Mouse (Mus musculus): ENCODE measurements around the gene Gabpb2. TPM values are rescaled to one million over a fixed set of nuclear protein-coding genes. Genes with fewer than 3 reads are reported as not detected.

The Gabpb2 gene
- polyA plus RNA-seq (2011; ENCODE audit: insufficient read length, low read depth, missing spikeins): 16.1 and 22.7 TPM in 2 replicates

- Histone ChIP-seq H3K4me3 (ENCODE audit: insufficient read depth, low read length) (peak within 1 kb of the TSS; percentile 57), H3K4me1 (ENCODE audit: control insufficient read depth, insufficient read depth, low read length) (no peaks in the 10 kb centered on the region; the same call in 1 of the 2 replicates), H3K27ac (ENCODE audit: insufficient read depth, low read length) (peak within 1 kb of the TSS; percentile 97)
- TF ChIP-seq POLR2A (IDR thresholded peaks at IDR 0.05; ENCODE audit: low read depth, low read length) (peak; percentile 86), CTCF (IDR thresholded peaks at IDR 0.05; ENCODE audit: borderline replicate concordance, insufficient read depth, low read length) (peak; percentile 82)
These were observed at the start of gene Gabpb2 for GRCm38 (mm10) chr3:95217255-95218134. Gabpb2 (minus strand) TSS chr3:95217916.

- TF ChIP-seq POLR2A (IDR thresholded peaks at IDR 0.05; ENCODE audit: low read depth, low read length) (no peak), CTCF (IDR thresholded peaks at IDR 0.05; ENCODE audit: borderline replicate concordance, insufficient read depth, low read length) (no peak)
- Histone ChIP-seq H3K4me1 (ENCODE audit: control insufficient read depth, insufficient read depth, low read length) (peaks cover 6% of the 10 kb centered on the region; the same call in 1 of the 2 replicates), H3K27ac (ENCODE audit: insufficient read depth, low read length) (no peak overlapping the region), H3K4me3 (ENCODE audit: insufficient read depth, low read length) (no peak overlapping the region)
These were observed 48.3 kb upstream of the Gabpb2 start for GRCm38 (mm10) chr3:95266052-95266451.

- Histone ChIP-seq H3K27ac (ENCODE audit: insufficient read depth, low read length) (no peak overlapping the region), H3K4me1 (ENCODE audit: control insufficient read depth, insufficient read depth, low read length) (peaks cover 6% of the 10 kb centered on the region; the same call in 1 of the 2 replicates), H3K4me3 (ENCODE audit: insufficient read depth, low read length) (no peak overlapping the region)
- no peak for TF ChIP-seq POLR2A (IDR thresholded peaks at IDR 0.05; ENCODE audit: low read depth, low read length)
- no peak for TF ChIP-seq CTCF (IDR thresholded peaks at IDR 0.05; ENCODE audit: borderline replicate concordance, insufficient read depth, low read length)
These were observed 47.0 kb upstream of the Gabpb2 start for GRCm38 (mm10) chr3:95264724-95265123.

- TF ChIP-seq CTCF (IDR thresholded peaks at IDR 0.05; ENCODE audit: borderline replicate concordance, insufficient read depth, low read length) (peak; percentile 52; the same call in 1 of the 2 replicates), POLR2A (IDR thresholded peaks at IDR 0.05; ENCODE audit: low read depth, low read length) (no peak)
- peaks cover 6% of the 10 kb centered on the region; the same call in 1 of the 2 replicates for H3K4me1 ChIP-seq (ENCODE audit: control insufficient read depth, insufficient read depth, low read length)
- no peak overlapping the region for H3K4me3 ChIP-seq (ENCODE audit: insufficient read depth, low read length)
- H3K27ac ChIP-seq (ENCODE audit: insufficient read depth, low read length): no peak overlapping the region
These were observed 45.5 kb upstream of the Gabpb2 start for GRCm38 (mm10) chr3:95263089-95263739.

- Histone ChIP-seq H3K27ac (ENCODE audit: insufficient read depth, low read length) (peak overlapping the region; percentile 83), H3K4me3 (ENCODE audit: insufficient read depth, low read length) (no peak overlapping the region), H3K4me1 (ENCODE audit: control insufficient read depth, insufficient read depth, low read length) (peaks cover 6% of the 10 kb centered on the region; the same call in 1 of the 2 replicates)
- TF ChIP-seq POLR2A (IDR thresholded peaks at IDR 0.05; ENCODE audit: low read depth, low read length) (no peak), CTCF (IDR thresholded peaks at IDR 0.05; ENCODE audit: borderline replicate concordance, insufficient read depth, low read length) (no peak)
These were observed 44.3 kb upstream of the Gabpb2 start for GRCm38 (mm10) chr3:95261975-95262374.

GRCm38 (mm10) chr3:95256931-95257330 is 39.2 kb upstream of the Gabpb2 start:
- TF ChIP-seq CTCF (IDR thresholded peaks at IDR 0.05; ENCODE audit: borderline replicate concordance, insufficient read depth, low read length) (no peak), POLR2A (IDR thresholded peaks at IDR 0.05; ENCODE audit: low read depth, low read length) (no peak)
- Histone ChIP-seq H3K27ac (ENCODE audit: insufficient read depth, low read length) (no peak overlapping the region), H3K4me1 (ENCODE audit: control insufficient read depth, insufficient read depth, low read length) (0 out of 2 replicates have a peak, but pooled peaks cover 1% of the 10 kb centered on the region), H3K4me3 (ENCODE audit: insufficient read depth, low read length) (no peak overlapping the region)

- TF ChIP-seq CTCF (IDR thresholded peaks at IDR 0.05; ENCODE audit: borderline replicate concordance, insufficient read depth, low read length) (no peak), POLR2A (IDR thresholded peaks at IDR 0.05; ENCODE audit: low read depth, low read length) (no peak)
- no peak within 1 kb of the TSS for H3K27ac ChIP-seq (ENCODE audit: insufficient read depth, low read length)
- H3K4me3 ChIP-seq (ENCODE audit: insufficient read depth, low read length): no peak within 1 kb of the TSS
- H3K4me1 ChIP-seq (ENCODE audit: control insufficient read depth, insufficient read depth, low read length): peaks cover 5% of the 10 kb centered on the region; the same call in 1 of the 2 replicates
These were observed 33.2 kb upstream of the Gabpb2 start, which contains the start of gene Bnipl for GRCm38 (mm10) chr3:95250783-95251424. Bnipl (minus strand) TSS chr3:95251193.

GRCm38 (mm10) chr3:95250361-95250760 is 32.6 kb upstream of the Gabpb2 start:
- H3K4me3 ChIP-seq (ENCODE audit: insufficient read depth, low read length): no peak overlapping the region
- peaks cover 5% of the 10 kb centered on the region; the same call in 1 of the 2 replicates for H3K4me1 ChIP-seq (ENCODE audit: control insufficient read depth, insufficient read depth, low read length)
- TF ChIP-seq CTCF (IDR thresholded peaks at IDR 0.05; ENCODE audit: borderline replicate concordance, insufficient read depth, low read length) (no peak), POLR2A (IDR thresholded peaks at IDR 0.05; ENCODE audit: low read depth, low read length) (no peak)
- H3K27ac ChIP-seq (ENCODE audit: insufficient read depth, low read length): no peak overlapping the region

GRCm38 (mm10) chr3:95247660-95248336 is 30.1 kb upstream of the Gabpb2 start:
- Histone ChIP-seq H3K4me3 (ENCODE audit: insufficient read depth, low read length) (no peak overlapping the region), H3K4me1 (ENCODE audit: control insufficient read depth, insufficient read depth, low read length) (peaks cover 5% of the 10 kb centered on the region; the same call in 1 of the 2 replicates), H3K27ac (ENCODE audit: insufficient read depth, low read length) (0 out of 2 replicates have a peak overlapping the region, but pooled peaks have one; percentile 17)
- TF ChIP-seq POLR2A (IDR thresholded peaks at IDR 0.05; ENCODE audit: low read depth, low read length) (no peak), CTCF (IDR thresholded peaks at IDR 0.05; ENCODE audit: borderline replicate concordance, insufficient read depth, low read length) (no peak)

Measured in embryonic fibroblast, embryonic 13.5 days (primary cell).